Mouse (Mus musculus): ENCODE data around the gene Pde2a. TPM values are rescaled to one million over a fixed set of nuclear protein-coding genes. Genes with fewer than 3 reads are reported as not detected.

Pde2a gene
- polyA plus RNA-seq, 1 experiment from 2014 or later, result 0.10 TPM

GRCm38 (mm10) chr7:101401510-101401909, 20.0 kb upstream of the Pde2a start:
- DNase-seq (ENCODE audit: low read depth, low spot score) (no peak), ATAC-seq (no peak)
- CTCF ChIA-PET, result interaction anchor here (2.2 kb wide), 1 partner anchor 11 kb away, joined by 11 read pairs; no protein-coding TSS in a partner anchor
- H3K27me3 ChIP-seq, result no peaks in the 10 kb centered on the region
- no peak for TF ChIP-seq CTCF (IDR thresholded peaks at IDR 0.05)
- in situ Hi-C loops (cut with MboI; ENCODE audit: low pct_unique_long_range_greater_than_20kb), result no loop called here
- POLR2A ChIA-PET, result no interaction called here

DNA sequence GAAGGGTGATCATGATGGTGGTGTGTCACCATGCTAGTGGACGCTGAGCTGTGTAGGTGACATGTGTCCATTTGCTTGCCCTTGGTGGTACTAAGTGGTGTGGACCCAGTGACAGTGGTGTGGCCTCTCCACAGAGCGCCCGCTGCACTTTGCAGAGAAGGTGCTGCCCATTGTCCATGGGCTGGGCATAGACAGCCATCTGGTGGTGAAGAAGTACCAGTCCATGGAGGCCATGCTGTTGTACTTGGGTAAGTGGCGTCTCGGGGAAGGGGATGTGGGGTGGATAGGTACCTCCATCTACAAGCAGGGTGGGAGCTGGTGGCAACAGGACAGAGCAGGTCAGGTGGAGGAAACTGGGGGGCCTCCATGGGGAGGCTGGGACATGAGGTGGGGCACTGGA, 17.7 kb upstream of the Pde2a start:
- ATAC-seq (no peak), DNase-seq (ENCODE audit: low read depth, low spot score) (no peak)
- ChIA-PET CTCF (interaction anchor here (2.2 kb wide), 1 partner anchor 9 kb away, joined by 11 read pairs; no protein-coding TSS in a partner anchor), POLR2A (no interaction called here)
- TF ChIP-seq CTCF (IDR thresholded peaks at IDR 0.05), result no peak
- in situ Hi-C loops (cut with MboI; ENCODE audit: low pct_unique_long_range_greater_than_20kb), result no loop called here
- no peaks in the 10 kb centered on the region for H3K27me3 ChIP-seq

- DNase-seq (ENCODE audit: low read depth, low spot score) (no peak), ATAC-seq (no peak)
- no peak for TF ChIP-seq CTCF (IDR thresholded peaks at IDR 0.05)
- ChIA-PET CTCF (no interaction called here), POLR2A (interaction anchor here (0.5 kb wide), 1 partner anchor 9 kb away, joined by 3 read pairs; no protein-coding TSS in a partner anchor)
- H3K27me3 ChIP-seq, result no peaks in the 10 kb centered on the region
- in situ Hi-C loops (cut with MboI; ENCODE audit: low pct_unique_long_range_greater_than_20kb), result loop anchor here (10.0 kb wide), 1 partner anchor 94 kb away; no protein-coding TSS in a partner anchor
These were observed 11.1 kb upstream of the Pde2a start, which contains the start of gene Gm45837 for GRCm38 (mm10) chr7:101410267-101410936. Gm45837 (plus strand) TSS chr7:101410886.

- CTCF ChIA-PET, result interaction anchor here (0.6 to 2.8 kb wide), 32 partner anchors 9 to 491 kb away, joined by 3 to 25 read pairs (median 4); partner anchors contain the start of gene Pde2a
- POLR2A ChIA-PET, result interaction anchor here (1.1 kb wide), 2 partner anchors 15 to 90 kb away, joined by 3 to 5 read pairs; no protein-coding TSS in a partner anchor
- ATAC-seq (peak; percentile 28), DNase-seq (ENCODE audit: low read depth, low spot score) (peak; percentile 42)
- H3K27me3 ChIP-seq, result no peaks in the 10 kb centered on the region
- in situ Hi-C loops (cut with MboI; ENCODE audit: low pct_unique_long_range_greater_than_20kb), result loop anchor here (10.0 kb wide), 1 partner anchor 92 kb away; no protein-coding TSS in a partner anchor
- no peak for TF ChIP-seq CTCF (IDR thresholded peaks at IDR 0.05)
These were observed 8.7 kb upstream of the Pde2a start for GRCm38 (mm10) chr7:101412796-101413195.

DNA sequence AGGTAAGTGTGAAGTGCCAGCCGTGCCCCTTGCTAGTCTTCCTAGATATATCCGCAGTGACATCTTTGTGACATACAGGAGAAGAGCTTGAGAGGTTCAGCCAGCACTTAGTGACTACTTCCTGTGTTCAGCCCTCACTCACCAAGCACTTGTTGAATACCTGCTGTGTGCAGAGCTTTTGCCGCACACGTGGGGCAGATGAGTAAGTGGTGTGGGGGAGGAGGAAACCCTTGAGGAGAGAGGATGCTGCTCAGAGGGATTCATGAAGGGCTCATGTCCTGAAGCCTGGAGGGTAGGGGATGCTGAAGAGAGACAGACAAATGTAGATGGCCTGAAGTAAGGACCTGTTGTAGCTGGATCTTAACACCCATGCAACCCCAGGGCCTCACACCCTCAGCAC, 7.3 kb upstream of the Pde2a start:
- ATAC-seq (no peak), DNase-seq (ENCODE audit: low read depth, low spot score) (no peak)
- ChIA-PET POLR2A (no interaction called here), CTCF (interaction anchor here (1.0 to 2.8 kb wide), 4 partner anchors 13 to 353 kb away, joined by 3 to 12 read pairs (median 5); no protein-coding TSS in a partner anchor)
- no peak for TF ChIP-seq CTCF (IDR thresholded peaks at IDR 0.05)
- in situ Hi-C loops (cut with MboI; ENCODE audit: low pct_unique_long_range_greater_than_20kb), result loop anchor here (10.0 kb wide), 1 partner anchor 91 kb away; no protein-coding TSS in a partner anchor
- H3K27me3 ChIP-seq, result peaks cover 6% of the 10 kb centered on the region

GRCm38 (mm10) chr7:101414661-101415511, 6.6 kb upstream of the Pde2a start:
- no peak for ATAC-seq
- H3K27me3 ChIP-seq, result peaks cover 6% of the 10 kb centered on the region
- TF ChIP-seq CTCF (IDR thresholded peaks at IDR 0.05), result no peak
- ChIA-PET CTCF (interaction anchor here (0.8 to 2.1 kb wide), 4 partner anchors 12 to 124 kb away, joined by 3 to 7 read pairs (median 3); no protein-coding TSS in a partner anchor), POLR2A (no interaction called here)
- in situ Hi-C loops (cut with MboI; ENCODE audit: low pct_unique_long_range_greater_than_20kb), result loop anchor here (10.0 kb wide), 1 partner anchor 90 kb away; no protein-coding TSS in a partner anchor
- no peak for DNase-seq (ENCODE audit: low read depth, low spot score)

GRCm38 (mm10) chr7:101415512-101416100, 5.9 kb upstream of the Pde2a start:
- ATAC-seq (no peak), DNase-seq (ENCODE audit: low read depth, low spot score) (no peak)
- ChIA-PET CTCF (interaction anchor here (0.8 to 2.1 kb wide), 3 partner anchors 12 to 87 kb away, joined by 3 to 7 read pairs (median 3); no protein-coding TSS in a partner anchor), POLR2A (no interaction called here)
- in situ Hi-C loops (cut with MboI; ENCODE audit: low pct_unique_long_range_greater_than_20kb), result loop anchor here (10.0 kb wide), 1 partner anchor 89 kb away; no protein-coding TSS in a partner anchor
- H3K27me3 ChIP-seq, result peaks cover 6% of the 10 kb centered on the region
- TF ChIP-seq CTCF (IDR thresholded peaks at IDR 0.05), result no peak

DNA sequence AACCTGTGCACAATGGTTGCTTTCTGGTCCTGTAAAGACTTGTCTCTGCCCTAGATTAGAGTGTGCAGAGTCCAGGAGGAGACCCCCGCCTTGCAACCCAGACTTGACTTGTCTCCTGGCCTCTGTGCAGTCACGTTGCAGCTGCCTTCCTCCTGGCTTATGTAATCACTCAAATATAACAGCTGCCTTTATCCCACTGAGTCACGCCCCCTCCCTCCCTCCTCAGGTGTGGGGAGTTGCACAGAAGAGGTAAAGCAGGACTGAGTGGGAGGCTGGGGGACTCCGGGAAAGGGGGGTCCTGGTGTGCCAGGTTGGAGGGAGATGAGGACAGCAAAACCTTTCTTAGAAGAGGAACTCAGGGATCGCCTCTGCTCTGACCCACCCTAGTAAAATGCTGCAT, 5.1 kb upstream of the Pde2a start:
- no peak for DNase-seq (ENCODE audit: low read depth, low spot score)
- peaks cover 6% of the 10 kb centered on the region for H3K27me3 ChIP-seq
- POLR2A ChIA-PET, result no interaction called here
- no peak for ATAC-seq
- no peak for TF ChIP-seq CTCF (IDR thresholded peaks at IDR 0.05)
- in situ Hi-C loops (cut with MboI; ENCODE audit: low pct_unique_long_range_greater_than_20kb), result loop anchor here (10.0 kb wide), 1 partner anchor 88 kb away; no protein-coding TSS in a partner anchor
- CTCF ChIA-PET, result no interaction called here

DNA sequence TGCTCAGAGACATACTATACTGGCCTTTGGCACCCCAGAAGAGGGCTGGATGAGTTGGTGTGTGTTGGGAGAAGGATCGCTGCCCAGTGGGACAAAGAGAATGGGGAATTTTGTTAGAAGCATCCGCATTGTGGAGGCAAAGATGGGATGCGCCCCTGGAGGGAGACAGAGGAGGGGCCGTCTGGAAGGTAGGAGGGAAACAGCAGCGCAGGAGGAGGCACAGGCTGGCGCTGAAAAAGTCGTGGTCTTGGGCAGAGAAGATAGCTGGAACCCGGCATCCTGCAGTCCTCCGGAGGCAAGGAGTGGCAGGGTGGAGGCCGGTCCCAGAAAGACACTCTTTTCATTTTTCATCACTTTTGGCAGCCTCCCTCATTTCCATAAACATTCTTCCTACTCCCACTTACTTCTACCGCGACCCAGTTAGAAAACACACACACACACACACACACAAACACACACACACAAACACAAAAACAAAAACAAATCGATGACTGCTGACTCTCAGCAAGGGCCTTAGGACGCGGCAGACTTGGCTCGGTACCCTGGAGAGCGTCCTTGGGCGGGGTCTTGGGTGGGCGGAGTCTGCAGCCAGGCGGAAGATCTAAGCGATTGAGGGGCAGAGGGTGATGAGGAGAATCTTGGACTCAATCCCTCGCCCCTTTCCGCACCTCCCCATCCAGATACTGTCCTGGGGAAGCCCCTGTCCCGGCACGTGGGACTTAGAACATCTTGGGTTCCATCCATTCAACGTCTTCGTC, 2.3 kb upstream of the Pde2a start:
- TF ChIP-seq CTCF (IDR thresholded peaks at IDR 0.05), result no peak
- ATAC-seq, result no peak
- CTCF ChIA-PET, result no interaction called here
- in situ Hi-C loops (cut with MboI; ENCODE audit: low pct_unique_long_range_greater_than_20kb), result loop anchor here (10.0 kb wide), 1 partner anchor 86 kb away; no protein-coding TSS in a partner anchor
- H3K27me3 ChIP-seq, result peaks cover 6% of the 10 kb centered on the region
- no peak for DNase-seq (ENCODE audit: low read depth, low spot score)
- POLR2A ChIA-PET, result interaction anchor here (0.7 kb wide), 1 partner anchor 9 kb away, joined by 3 read pairs; no protein-coding TSS in a partner anchor

Data from Patski (cell line).